Mouse (Mus musculus) liver, embryonic 12.5 days (tissue): ENCODE measurements at regions not wholly inside any gene's neighbourhood (a gene's known extent, or its start where the extent isn't known, plus 50 kb on each side); places are given as distances from the start of the nearest gene placed in this dataset.

Experiments
- ATAC-seq: fragments of 200-750 bp; cut with Nextera tagmentation; 2 replicates; pipeline ENCODE4 v1.8.0; 2017; ENCODE audit warnings: moderate number of reproducible peaks, mild to moderate bottlenecking, moderate library complexity
- H3K27ac ChIP-seq: fragments of 300-500 bp; sonication (generic); 2 replicates; pipeline ENCODE4 v1.5.1; 2016; ENCODE audit warnings: mild to moderate bottlenecking
- H3K27me3 ChIP-seq: fragments of 300-500 bp; sonication (generic); replicated peaks from 2 replicates; pipeline ENCODE4 v1.6.1; 2016; ENCODE audit warnings: mild to moderate bottlenecking, moderate library complexity
- H3K36me3 ChIP-seq: fragments of 300-500 bp; sonication (generic); 2 replicates; pipeline ENCODE4 v1.6.1; 2016; ENCODE audit warnings: mild to moderate bottlenecking, moderate library complexity
- H3K4me1 ChIP-seq: fragments of 300-500 bp; sonication (generic); 2 replicates; pipeline ENCODE4 v1.6.1; 2016
- H3K4me2 ChIP-seq: fragments of 300-500 bp; sonication (generic); 2 replicates; pipeline ENCODE4 v1.6.1; 2016; ENCODE audit warnings: mild to moderate bottlenecking, moderate library complexity
- H3K4me3 ChIP-seq: fragments of 300-500 bp; sonication (generic); 2 replicates; pipeline ENCODE4 v1.5.1; 2016; ENCODE audit warnings: mild to moderate bottlenecking, moderate library complexity
- H3K9ac ChIP-seq: fragments of 300-500 bp; sonication (generic); 2 replicates; pipeline ENCODE4 v1.6.1; 2016; ENCODE audit warnings: mild to moderate bottlenecking, moderate library complexity
- H3K9me3 ChIP-seq: fragments of 300-500 bp; sonication (generic); replicated peaks from 2 replicates; pipeline ENCODE4 v1.6.1; 2016; ENCODE audit warnings: mild to moderate bottlenecking, moderate library complexity
- WGBS: fragments of 180-500 bp; shearing (Covaris S2); methylation state at CpG from one replicate; pipeline ENCODE4 v1.1.7; 2016; ENCODE audit not compliant: insufficient replicate concordance; 5-methylcytosine and 5-hydroxymethylcytosine counted together

DNA sequence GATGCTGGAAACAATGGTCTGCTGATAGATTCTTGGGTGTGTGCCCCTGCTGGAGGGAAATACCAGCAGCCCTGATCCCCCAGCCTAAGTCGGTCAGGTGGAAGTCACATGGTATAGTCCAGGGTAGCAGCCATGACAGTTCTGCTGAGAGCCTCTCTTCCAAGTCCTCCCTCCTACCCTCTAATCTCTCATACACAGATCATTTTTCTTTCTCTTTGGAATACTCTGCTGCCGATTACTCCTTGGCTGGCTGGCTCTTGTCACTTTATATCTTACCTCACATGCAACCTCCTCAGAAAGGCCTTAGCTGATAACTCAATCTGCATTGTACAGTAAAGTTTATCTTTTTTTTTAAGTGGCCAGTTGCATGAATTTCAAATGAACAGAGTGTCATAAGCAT is 162.5 kb upstream of the Kbtbd8 start:
- H3K4me2 ChIP-seq: no peak overlapping the region
- H3K4me1 ChIP-seq: no peaks in the 10 kb centered on the region
- no peak overlapping the region for H3K9ac ChIP-seq
- H3K36me3 ChIP-seq: no peaks in the 10 kb centered on the region
- no peak overlapping the region for H3K4me3 ChIP-seq
- H3K9me3 ChIP-seq: no peaks in the 10 kb centered on the region
- no peaks in the 10 kb centered on the region for H3K27me3 ChIP-seq
- 55% methylated on average over 2 of the region's 2 CpGs for WGBS
- no peak overlapping the region for H3K27ac ChIP-seq
- peak; percentile 66 for ATAC-seq

GRCm38 (mm10) chr6:94953658-94954057 is 163.4 kb upstream of the Kbtbd8 start:
- H3K36me3 ChIP-seq: no peaks in the 10 kb centered on the region
- no peaks in the 10 kb centered on the region for H3K4me1 ChIP-seq
- no peak overlapping the region for H3K9ac ChIP-seq
- 60% methylated on average over 4 of the region's 4 CpGs for WGBS
- ATAC-seq: no peak
- H3K27ac ChIP-seq: no peak overlapping the region
- H3K9me3 ChIP-seq: no peaks in the 10 kb centered on the region
- H3K4me3 ChIP-seq: no peak overlapping the region
- H3K4me2 ChIP-seq: no peak overlapping the region
- no peaks in the 10 kb centered on the region for H3K27me3 ChIP-seq

DNA sequence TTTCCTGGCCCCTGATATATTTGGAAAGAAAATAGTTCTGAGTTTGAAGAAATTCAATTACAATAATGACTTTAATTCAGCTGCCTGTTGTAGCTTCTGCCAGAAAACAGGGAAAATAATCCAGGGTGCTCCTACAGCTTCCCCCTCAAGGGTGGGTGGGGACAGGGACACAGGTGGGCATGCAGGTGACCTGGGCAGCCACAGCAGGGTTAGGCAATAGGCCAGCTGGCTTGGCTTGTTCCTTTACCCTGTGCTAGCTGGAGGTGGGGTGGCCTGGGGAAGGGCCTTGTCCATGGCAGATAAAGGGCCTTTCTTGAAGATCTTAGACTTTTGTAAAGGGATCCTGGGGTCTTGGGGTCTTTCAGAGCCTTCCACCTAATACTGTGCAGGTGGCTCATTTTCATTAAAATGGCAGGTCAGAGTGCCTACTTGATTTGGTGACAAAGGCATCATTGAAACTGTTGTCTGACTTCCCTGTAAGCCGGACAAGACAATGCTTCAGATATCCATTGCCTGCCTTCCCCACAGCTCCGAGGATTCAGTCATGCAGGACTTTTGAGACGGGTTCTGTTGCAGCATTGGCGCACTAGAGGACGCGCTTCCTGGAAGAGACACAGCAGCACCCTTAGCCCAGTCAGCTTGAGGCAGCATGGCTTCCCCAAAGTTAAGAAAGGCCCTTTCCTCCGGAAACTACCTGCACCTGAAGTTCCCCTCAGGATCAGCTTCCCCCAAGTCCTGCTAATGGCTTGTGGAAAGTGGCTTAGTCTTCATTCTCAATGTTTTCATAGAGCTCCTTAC is 164.9 kb upstream of the Kbtbd8 start:
- Histone ChIP-seq H3K27ac (no peak overlapping the region), H3K4me3 (no peak overlapping the region), H3K9me3 (no peaks in the 10 kb centered on the region), H3K9ac (no peak overlapping the region), H3K4me2 (no peak overlapping the region), H3K36me3 (no peaks in the 10 kb centered on the region), H3K27me3 (no peaks in the 10 kb centered on the region), H3K4me1 (no peaks in the 10 kb centered on the region)
- 72% methylated on average over 7 of the region's 7 CpGs for WGBS
- no peak for ATAC-seq

GRCm38 (mm10) chr6:94950944-94951343 is 166.1 kb upstream of the Kbtbd8 start:
- ATAC-seq: no peak
- WGBS: 61% methylated on average over 5 of the region's 5 CpGs
- Histone ChIP-seq H3K9ac (no peak overlapping the region), H3K27ac (no peak overlapping the region), H3K4me2 (no peak overlapping the region), H3K36me3 (no peaks in the 10 kb centered on the region), H3K4me3 (no peak overlapping the region), H3K27me3 (no peaks in the 10 kb centered on the region), H3K4me1 (no peaks in the 10 kb centered on the region), H3K9me3 (no peaks in the 10 kb centered on the region)

- Histone ChIP-seq H3K36me3 (no peaks in the 10 kb centered on the region), H3K4me1 (no peaks in the 10 kb centered on the region), H3K9ac (no peak overlapping the region), H3K4me2 (no peak overlapping the region), H3K27me3 (no peaks in the 10 kb centered on the region), H3K27ac (no peak overlapping the region), H3K4me3 (no peak overlapping the region), H3K9me3 (no peaks in the 10 kb centered on the region)
- ATAC-seq: no peak; the same call in 1 of the 2 replicates
- 49% methylated on average over 2 of the region's 2 CpGs for WGBS
These were observed 166.7 kb upstream of the Kbtbd8 start for GRCm38 (mm10) chr6:94950319-94950718.

DNA sequence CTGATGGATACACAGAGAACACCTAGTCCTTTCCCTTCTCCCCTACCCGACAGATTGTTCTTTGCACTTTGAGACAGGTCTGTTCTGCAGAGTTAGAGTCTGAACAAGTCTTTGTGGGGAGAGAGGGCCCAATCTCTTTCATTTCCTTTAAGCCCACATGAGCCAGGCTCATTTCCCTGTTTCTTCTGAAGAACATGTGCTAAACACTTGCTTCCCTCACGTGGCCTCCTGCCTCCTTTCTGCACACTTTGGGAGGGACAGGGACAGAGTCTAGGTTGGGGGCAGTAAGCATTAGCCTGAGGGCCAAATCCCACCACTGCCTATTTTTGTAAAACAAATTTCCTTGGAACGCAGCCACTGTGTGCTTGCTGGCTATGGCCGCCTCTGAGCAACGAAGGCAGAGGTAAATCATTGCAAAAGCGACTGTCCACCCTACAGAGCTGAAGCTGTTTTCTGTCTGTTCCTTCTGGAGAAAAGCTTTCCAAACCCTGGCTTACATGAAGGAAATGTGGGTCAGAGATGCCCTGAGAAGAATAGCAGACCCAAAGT is 170.6 kb upstream of the Kbtbd8 start:
- no peak overlapping the region for H3K9ac ChIP-seq
- no peaks in the 10 kb centered on the region for H3K4me1 ChIP-seq
- no peak overlapping the region for H3K4me3 ChIP-seq
- no peaks in the 10 kb centered on the region for H3K9me3 ChIP-seq
- no peaks in the 10 kb centered on the region for H3K36me3 ChIP-seq
- H3K27ac ChIP-seq: no peak overlapping the region
- no peak for ATAC-seq
- H3K27me3 ChIP-seq: no peaks in the 10 kb centered on the region
- no peak overlapping the region for H3K4me2 ChIP-seq
- WGBS: 68% methylated on average over 6 of the region's 6 CpGs

- Histone ChIP-seq H3K27ac (no peak overlapping the region), H3K4me2 (no peak overlapping the region), H3K4me3 (no peak overlapping the region), H3K36me3 (no peaks in the 10 kb centered on the region), H3K4me1 (no peaks in the 10 kb centered on the region), H3K9me3 (no peaks in the 10 kb centered on the region), H3K27me3 (no peaks in the 10 kb centered on the region), H3K9ac (no peak overlapping the region)
- 56% methylated on average over 5 of the region's 5 CpGs for WGBS
- no peak for ATAC-seq
These were observed 171.3 kb upstream of the Kbtbd8 start for GRCm38 (mm10) chr6:94945715-94946114.

GRCm38 (mm10) chr6:94944196-94944595 is 172.8 kb upstream of the Kbtbd8 start:
- Histone ChIP-seq H3K27ac (no peak overlapping the region), H3K4me2 (no peak overlapping the region), H3K27me3 (no peaks in the 10 kb centered on the region), H3K36me3 (no peaks in the 10 kb centered on the region), H3K4me1 (no peaks in the 10 kb centered on the region), H3K9ac (no peak overlapping the region), H3K9me3 (no peaks in the 10 kb centered on the region), H3K4me3 (no peak overlapping the region)
- no peak for ATAC-seq
- 44% methylated on average over 4 of the region's 4 CpGs for WGBS

DNA sequence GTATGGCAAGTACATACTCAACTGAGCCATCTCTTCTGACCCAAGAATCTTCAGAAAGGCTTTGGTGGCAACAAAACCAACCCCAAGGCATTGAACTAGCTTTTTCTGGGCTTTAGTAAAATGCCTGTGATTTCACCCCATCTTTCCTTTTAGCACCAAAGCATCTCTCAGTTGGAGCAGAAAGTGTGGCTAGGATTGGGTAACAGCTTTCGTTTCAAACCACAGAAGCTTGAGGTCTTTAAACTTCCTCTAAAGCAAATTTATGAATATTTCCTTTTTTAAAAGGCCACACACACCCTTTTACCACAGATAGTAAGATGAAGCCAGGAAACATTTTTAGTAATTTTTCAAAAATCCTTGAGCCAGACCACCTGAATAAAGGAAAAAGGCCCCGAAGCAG is 178.1 kb upstream of the Kbtbd8 start:
- H3K4me3 ChIP-seq: no peak overlapping the region
- ATAC-seq: no peak
- H3K9me3 ChIP-seq: no peaks in the 10 kb centered on the region
- no peak overlapping the region for H3K4me2 ChIP-seq
- H3K36me3 ChIP-seq: no peaks in the 10 kb centered on the region
- H3K27ac ChIP-seq: no peak overlapping the region
- H3K4me1 ChIP-seq: no peaks in the 10 kb centered on the region
- H3K9ac ChIP-seq: no peak overlapping the region
- no peaks in the 10 kb centered on the region for H3K27me3 ChIP-seq
- WGBS: 55% methylated on average over 2 of the region's 2 CpGs

GRCm38 (mm10) chr6:94936206-94936605 is 180.8 kb upstream of the Kbtbd8 start:
- Histone ChIP-seq H3K27ac (no peak overlapping the region), H3K9ac (no peak overlapping the region), H3K4me1 (no peaks in the 10 kb centered on the region), H3K27me3 (no peaks in the 10 kb centered on the region; the same call in 1 of the 2 replicates), H3K4me2 (no peak overlapping the region), H3K4me3 (no peak overlapping the region), H3K9me3 (no peaks in the 10 kb centered on the region), H3K36me3 (no peaks in the 10 kb centered on the region)
- 29% methylated on average over 5 of the region's 5 CpGs for WGBS
- ATAC-seq: no peak

DNA sequence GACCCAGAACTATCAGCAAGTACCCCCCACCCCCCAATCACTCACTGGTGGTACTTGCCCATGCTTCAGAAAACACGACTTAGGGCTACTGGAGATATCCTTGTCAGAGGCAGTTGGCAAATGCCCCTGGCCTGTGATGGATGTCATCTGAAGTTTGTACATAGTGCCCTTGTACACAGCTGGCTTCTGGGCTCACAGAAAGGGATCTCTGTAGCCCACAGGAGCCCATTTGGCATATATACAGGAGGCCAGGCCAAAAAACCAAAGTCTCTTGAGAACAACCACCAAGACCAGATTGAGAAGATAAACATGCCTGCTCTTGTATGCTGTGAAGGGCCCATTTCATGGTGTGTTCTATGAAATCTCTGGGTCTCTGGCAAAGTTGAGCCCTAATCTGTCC is 181.3 kb upstream of the Kbtbd8 start:
- Histone ChIP-seq H3K27me3 (no peaks in the 10 kb centered on the region; the same call in 1 of the 2 replicates), H3K9me3 (no peaks in the 10 kb centered on the region), H3K4me1 (no peaks in the 10 kb centered on the region), H3K9ac (no peak overlapping the region), H3K36me3 (no peaks in the 10 kb centered on the region), H3K4me2 (no peak overlapping the region), H3K4me3 (no peak overlapping the region), H3K27ac (no peak overlapping the region)
- WGBS: 70% methylated on average over 1 of the region's 1 CpGs
- no peak for ATAC-seq

- no peak for ATAC-seq
- H3K4me1 ChIP-seq: no peaks in the 10 kb centered on the region
- no peak overlapping the region for H3K27ac ChIP-seq
- H3K4me3 ChIP-seq: no peak overlapping the region
- no peak overlapping the region for H3K4me2 ChIP-seq
- H3K9ac ChIP-seq: no peak overlapping the region
- no peaks in the 10 kb centered on the region; the same call in 1 of the 2 replicates for H3K27me3 ChIP-seq
- H3K36me3 ChIP-seq: no peaks in the 10 kb centered on the region
- 71% methylated on average over 6 of the region's 6 CpGs for WGBS
- H3K9me3 ChIP-seq: no peaks in the 10 kb centered on the region
These were observed 189.2 kb upstream of the Kbtbd8 start for GRCm38 (mm10) chr6:94927811-94928210.
